Mouse (Mus musculus): ENCODE data around the gene Rassf2. TPM values are rescaled to one million over a fixed set of nuclear protein-coding genes. Genes with fewer than 3 reads are reported as not detected.
A peak's percentile ranks its signal among the peaks of the same experiment; 100 is the strongest.

Gene Rassf2
- total RNA-seq, 2 experiments from 2014 or later: 31.4 to 34.8 TPM

- DNase-seq (ENCODE audit: extremely low spot score in 1 of 2, low spot score in 1 of 2): no peak
Measured at GRCm38 (mm10) chr2:132006561-132007474, 23.2 kb downstream of the Rassf2 start.

DNA sequence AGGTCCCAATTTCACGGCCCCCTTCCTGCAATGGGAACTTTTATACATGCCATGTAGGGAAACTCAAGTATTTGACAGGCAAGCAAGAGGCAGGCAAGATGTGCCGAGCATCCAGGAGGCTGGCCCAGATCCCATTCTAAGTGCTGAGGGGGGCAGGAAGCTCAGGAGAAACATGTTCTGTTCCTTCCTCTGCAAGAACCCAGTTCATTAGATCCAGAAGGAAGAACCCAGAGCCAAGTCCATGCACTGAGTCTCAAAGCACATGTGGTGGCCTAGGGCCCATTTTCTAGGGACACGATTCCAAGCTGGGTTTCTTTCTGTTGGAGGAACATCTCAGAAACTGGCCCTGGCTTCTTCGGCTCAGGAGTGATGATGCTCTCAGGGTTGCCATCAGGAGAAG is 24.6 kb downstream of the Rassf2 start:
- no peak for DNase-seq (ENCODE audit: extremely low spot score in 1 of 2, low spot score in 1 of 2)

DNA sequence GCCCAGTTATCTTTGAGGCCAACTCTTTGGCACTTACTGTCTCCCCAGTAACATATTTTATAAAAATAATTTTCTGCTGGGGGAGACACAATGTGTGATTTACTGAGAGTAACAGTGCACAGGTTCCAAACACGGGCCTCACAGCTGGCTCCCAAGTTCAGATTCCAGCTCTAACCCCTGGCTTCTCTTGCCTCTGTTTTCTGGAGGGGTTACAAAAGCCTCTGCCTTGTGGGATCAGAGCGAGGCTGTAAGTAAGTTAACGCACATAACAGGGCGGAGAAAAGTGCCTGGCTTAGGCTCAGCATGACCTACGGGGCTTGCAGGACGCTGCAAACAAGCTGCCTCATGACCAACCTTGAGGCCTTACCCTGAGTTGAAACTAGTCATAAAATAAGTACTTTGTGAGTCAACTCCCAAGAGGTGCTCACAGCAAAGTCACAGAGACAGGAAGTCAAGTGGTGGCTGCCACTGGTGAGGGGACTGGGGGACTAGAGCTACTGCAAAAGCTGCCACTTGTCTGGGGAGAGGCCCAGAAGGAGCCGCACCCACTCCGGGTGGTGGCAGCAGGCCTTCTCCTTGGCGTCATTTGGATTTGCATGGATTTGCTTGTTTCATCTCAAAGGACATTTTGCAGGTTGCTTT is 25.4 kb downstream of the Rassf2 start:
- no peak for DNase-seq (ENCODE audit: extremely low spot score in 1 of 2, low spot score in 1 of 2)

DNA sequence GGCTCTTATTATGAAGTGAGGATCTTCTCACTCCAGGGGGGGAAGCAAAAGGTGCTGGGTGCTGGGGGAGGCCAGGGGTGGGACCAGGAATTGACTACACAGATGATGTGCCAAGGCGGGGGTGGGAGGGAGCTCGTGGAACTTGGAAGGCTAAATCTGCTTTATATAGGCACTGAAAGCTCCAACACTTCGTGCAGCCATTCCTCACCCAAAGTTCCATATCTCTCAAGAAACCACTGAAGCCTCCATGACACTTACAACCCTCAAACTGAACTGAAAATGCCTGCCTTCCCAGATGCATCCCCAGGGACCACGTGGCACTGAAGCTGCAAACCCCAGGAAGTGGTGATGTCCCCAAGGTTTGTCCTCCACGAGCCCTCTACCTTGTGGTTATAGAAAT is 26.1 kb downstream of the Rassf2 start:
- DNase-seq (ENCODE audit: extremely low spot score in 1 of 2, low spot score in 1 of 2): no peak

DNA sequence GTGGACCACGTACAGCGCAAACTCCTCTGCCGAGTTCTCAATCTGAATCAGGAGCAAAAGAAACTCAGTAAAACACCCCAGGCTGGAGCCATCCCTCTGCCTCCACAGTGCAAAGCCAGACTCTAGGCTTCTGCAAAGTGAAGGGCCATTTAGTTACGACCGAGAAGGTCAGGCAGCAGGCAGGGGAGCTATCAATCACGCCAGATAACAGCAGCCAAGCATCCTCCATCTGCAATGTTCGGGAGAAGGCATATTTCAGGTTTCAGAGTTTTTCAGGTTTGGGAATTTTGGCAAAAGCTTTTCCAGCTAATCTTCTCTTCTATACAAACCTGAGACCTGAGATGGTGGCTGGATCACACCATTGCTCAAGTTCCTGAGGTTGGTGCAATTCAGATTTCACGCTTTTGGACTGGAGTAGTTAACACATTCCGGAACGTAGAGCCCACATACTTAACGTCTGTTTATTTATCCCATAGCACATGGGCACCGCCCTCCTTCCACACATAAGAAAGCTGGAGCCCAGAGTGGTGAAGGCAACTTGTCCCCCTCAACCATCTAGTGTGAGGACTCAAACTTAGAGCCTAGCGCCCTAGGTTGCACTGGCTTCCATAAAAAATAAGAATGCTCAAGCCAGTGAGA is 28.2 kb downstream of the Rassf2 start:
- DNase-seq (ENCODE audit: extremely low spot score in 1 of 2, low spot score in 1 of 2): no peak

DNA sequence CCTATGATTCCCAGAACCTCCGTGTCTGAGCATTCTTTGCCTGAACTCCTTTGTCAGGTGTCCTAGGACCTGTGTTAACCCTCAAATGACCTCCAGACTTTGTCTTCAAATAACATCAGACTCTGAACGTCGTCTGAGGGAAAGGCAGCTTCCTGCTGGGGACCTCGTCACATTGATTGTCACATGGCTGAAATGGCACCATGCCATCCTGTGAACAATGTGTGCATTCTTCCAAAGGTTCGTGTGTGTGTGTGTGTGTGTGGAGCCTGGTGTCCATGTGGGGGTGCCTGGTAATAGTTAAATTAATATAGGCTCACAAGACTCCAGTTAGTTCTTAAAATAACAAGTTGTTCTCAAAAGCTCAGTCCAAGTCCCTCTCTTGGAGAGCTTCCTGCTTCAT is 32.7 kb downstream of the Rassf2 start:
- DNase-seq (ENCODE audit: extremely low spot score in 1 of 2, low spot score in 1 of 2): no peak

DNA sequence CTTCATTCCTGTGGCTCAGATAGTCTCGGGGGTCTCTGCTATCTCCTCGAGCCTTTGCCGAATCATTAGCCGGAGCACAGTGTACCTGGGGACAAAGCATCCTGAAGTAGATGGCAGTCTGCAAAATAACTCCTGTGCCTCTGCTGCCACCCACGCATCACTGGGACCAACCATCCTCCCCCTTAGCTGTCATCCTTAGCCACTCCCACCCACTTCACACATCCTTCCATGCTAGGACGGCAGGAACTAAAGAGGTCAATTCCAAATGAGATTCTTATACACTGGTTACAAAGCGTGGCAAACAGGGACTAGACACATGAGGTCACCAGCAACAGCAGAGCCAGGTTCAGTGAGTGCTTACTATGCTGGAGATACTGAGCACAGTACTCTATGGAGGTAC is 33.7 kb downstream of the Rassf2 start:
- DNase-seq (ENCODE audit: extremely low spot score in 1 of 2, low spot score in 1 of 2): no peak

DNA sequence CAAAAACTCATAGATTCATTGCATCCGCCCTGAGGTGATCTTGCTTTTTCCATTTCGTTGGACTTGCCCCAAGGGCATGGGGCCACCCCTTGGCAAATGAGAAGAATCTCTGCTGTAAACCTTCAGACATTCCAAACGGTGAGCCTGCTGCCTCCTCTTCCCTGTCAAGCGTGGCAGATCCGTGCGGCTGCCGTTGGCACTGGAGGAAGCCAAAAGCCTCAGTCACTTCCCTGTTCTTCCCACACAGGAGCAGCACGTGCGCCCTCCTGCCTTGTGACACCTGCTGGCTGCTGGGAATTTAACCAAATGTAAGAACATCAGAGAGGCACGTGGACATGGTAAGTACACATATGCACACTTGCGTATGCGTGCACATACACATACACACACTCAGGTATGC is 34.3 kb downstream of the Rassf2 start:
- DNase-seq (ENCODE audit: extremely low spot score in 1 of 2, low spot score in 1 of 2): no peak

GRCm38 (mm10) chr2:131994971-131995370 is 35.1 kb downstream of the Rassf2 start:
- no peak for DNase-seq (ENCODE audit: extremely low spot score in 1 of 2, low spot score in 1 of 2)

- DNase-seq (ENCODE audit: extremely low spot score in 1 of 2, low spot score in 1 of 2): no peak
Measured at GRCm38 (mm10) chr2:131993563-131994088, 36.4 kb downstream of the Rassf2 start.

DNA sequence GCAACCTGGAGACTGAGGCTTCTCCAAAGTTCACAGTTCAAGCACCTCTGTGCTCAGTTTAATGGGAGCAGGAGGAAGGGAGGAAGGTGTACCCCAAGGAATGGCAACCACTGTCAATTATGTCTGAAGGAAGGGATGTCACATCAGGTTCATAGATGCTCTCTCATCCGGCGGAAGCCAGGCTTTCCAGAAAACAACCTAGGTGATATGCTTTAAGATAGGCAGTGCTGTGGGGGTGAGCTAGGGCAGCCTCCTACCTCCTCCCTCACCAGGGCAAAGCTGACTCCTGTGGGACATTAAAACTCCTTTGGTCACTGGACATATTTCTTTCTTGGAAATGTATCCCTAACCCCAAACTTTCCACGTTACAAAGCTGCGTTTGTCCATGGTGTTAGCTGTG is 36.9 kb downstream of the Rassf2 start:
- no peak for DNase-seq (ENCODE audit: extremely low spot score in 1 of 2, low spot score in 1 of 2)

DNA sequence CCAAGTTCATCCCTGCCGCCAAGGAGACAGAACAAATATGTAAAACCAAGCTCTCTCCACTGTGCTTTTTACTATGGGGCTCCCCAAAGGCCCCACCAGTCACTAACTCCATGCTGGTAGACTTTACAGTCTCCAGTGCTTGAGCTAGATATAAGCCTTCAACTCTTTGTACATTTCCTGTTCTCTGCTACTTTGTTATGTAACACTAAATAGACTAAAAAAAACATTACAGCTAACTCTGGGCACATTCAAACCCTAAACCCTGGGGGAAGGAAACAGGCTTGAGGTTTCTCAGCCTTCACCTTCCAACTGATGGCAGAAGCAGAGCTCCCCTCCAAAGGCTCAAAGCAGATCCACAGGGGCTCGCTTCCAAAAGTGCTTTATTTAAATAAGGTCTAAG is 37.6 kb downstream of the Rassf2 start:
- DNase-seq (ENCODE audit: extremely low spot score in 1 of 2, low spot score in 1 of 2): no peak

DNA sequence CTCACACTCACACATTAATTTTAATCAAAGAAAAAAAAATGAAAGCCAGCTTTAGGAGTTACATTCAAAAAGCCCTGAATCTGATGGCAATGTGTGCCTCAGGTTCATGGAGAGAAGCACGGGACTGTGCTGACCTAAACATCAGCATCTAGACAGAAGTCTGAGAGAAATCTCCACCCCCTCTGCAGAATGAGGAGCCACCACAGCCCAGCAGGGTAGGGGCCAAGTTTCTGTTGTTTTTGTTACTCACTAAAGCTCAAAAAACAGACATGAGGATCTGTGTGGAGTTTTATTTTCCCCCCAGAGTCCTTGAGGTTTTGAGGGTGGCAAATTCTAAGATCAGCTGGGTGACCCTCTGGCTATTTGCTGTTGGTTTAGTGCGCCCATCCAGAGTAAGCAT is 41.5 kb downstream of the Rassf2 start:
- DNase-seq (ENCODE audit: extremely low spot score in 1 of 2, low spot score in 1 of 2): no peak

DNA sequence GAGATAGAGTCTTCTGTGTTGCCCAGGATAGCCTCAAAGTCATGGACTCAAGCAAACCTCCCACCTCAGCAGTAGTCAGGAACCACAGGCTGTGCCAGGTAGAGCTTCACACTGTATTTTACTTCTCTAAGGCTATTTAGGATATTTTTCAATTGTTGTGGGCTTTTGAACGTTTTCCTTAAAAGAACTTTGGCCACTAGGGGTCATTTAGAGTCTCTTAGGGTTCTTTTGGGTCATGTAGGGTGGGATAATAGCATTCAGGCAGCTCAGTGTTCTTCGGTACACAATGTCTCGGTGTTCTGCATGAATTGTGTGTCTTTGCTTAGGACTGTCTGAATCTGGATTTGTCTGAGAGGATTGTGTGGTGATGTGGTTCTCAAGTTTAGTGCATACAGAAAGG is 42.1 kb downstream of the Rassf2 start:
- DNase-seq (ENCODE audit: extremely low spot score in 1 of 2, low spot score in 1 of 2): no peak

DNA sequence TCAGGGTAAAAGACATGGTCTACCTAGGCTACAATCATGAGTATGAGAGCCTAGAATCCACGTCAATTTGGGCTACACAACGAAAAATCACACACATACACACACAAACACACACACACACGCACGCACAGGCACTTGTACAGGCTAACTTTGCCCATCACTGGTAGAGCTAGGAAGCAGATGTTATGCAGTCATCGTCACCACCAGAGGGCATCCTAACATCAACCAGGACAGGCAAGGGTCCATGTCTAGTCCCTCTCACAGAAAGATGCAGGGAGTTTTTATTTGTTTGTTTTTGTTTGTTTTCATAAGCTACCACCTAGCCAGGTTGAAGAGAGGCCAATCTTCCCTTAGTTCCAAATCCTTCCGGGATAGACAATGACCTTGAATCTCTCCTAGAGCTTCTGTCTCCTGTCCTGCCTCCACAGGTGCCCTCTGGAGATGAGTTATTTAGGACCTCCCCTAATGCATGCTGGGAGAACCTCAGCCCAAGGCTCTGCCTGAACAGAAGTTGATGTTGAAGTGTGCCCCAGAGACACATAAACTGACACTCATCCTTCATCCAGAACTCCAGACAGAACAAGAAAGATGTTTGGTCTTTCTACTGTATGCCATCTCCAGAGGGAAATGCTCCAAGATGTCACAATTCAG is 47.4 kb downstream of the Rassf2 start:
- peak in 1 of 2 experiments; percentile 56 for DNase-seq (ENCODE audit: extremely low spot score in 1 of 2, low spot score in 1 of 2)

DNA sequence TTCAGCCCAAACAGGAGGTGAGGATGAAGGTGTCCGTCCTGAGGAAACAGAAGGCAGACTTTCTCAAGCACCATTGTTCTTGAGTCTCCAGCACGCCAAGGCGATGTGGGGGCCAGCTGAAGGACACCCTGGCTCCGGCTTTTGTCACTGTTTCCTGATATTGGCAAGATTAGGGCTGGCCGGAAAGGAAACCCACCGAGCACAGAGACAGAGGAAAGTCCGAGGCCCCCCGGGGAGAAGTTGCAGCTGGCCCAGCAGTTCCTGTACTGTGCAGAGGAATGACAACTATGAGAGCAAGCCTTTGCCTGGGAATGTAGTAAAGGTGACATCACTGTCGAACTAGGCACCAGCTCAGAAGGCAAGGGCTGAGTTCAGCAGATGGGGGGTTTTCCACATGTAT is 49.2 kb downstream of the Rassf2 start:
- DNase-seq (ENCODE audit: extremely low spot score in 1 of 2, low spot score in 1 of 2): no peak

- DNase-seq (ENCODE audit: extremely low spot score in 1 of 2, low spot score in 1 of 2): no peak
Measured at GRCm38 (mm10) chr2:131976663-131977062, 53.4 kb downstream of the Rassf2 start.

DNA sequence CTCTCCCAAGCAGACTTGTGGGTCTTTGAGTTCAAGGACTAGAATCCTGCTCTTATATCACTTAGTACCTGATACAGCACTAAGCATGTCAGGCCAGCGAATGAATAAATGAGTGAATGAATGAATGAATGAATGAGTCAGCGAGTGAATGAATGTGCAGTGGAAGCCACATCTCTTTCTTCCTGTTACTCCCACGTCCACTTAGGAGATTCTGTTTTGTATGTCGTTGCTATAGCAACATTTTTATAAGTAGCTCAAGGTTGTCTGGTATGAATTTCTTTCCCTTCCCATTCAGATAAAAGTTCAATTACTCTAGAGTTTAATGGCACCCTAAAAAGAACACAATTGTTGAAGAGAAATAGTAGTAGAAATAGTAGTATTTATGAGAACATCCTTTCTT is 59.0 kb downstream of the Rassf2 start:
- DNase-seq (ENCODE audit: extremely low spot score in 1 of 2, low spot score in 1 of 2): no peak

GRCm38 (mm10) chr2:131970597-131970996 is 59.5 kb downstream of the Rassf2 start:
- DNase-seq (ENCODE audit: extremely low spot score in 1 of 2, low spot score in 1 of 2): no peak

DNA sequence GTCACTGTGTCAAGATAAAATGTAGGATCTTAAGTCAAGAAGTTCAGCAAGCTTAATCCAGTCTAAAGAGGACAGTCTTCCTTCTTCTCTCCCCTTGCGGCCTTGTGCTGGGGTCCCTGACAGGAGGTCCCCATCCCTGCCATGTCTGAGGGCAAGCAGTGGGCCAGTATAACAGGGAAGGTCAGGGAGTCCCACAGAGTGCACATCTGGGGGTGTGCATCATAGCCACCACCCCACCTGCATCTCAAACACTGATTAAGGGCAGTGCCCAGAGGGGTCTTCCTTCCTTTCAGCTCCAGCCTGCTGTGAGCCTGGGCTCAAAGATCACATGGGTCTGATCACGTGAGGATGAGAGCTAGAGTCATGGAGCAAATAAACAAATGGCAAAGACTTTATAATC is 68.4 kb downstream of the Rassf2 start:
- DNase-seq (ENCODE audit: extremely low spot score in 1 of 2, low spot score in 1 of 2): no peak

DNA sequence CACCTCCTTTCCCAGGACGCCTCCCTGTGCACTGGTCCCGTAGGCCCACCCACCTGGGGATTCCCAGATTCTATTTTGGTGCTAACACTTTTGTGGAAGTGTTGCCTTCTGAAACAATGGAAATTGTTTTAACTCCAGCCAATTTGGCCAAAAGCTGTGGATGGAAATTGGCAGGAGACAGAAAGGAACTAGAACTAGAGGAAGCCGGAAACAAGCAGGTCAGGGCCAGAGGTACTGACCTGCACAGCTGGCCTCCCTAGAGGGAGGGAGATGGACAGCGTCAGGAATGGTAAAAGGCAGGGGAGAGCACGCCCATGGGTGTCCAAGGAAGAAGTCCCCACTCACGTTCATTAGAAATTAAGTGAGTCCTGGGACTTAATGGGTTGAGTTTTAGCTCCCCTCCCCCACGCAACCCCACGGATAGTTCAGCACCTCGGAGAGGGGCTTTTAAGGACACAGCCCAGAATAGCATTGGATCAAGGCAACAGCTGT is 72.3 kb downstream of the Rassf2 start:
- DNase-seq (ENCODE audit: extremely low spot score in 1 of 2, low spot score in 1 of 2): no peak

Data from layer of hippocampus, postnatal 25 days (tissue).